In genomic region chr16:34573151-34573802, GRCm38 (mm10) we compare ENCODE assay signal across 8 mouse cellular contexts. TPM values are rescaled to one million over a fixed set of nuclear protein-coding genes. Genes with fewer than 3 reads are reported as not detected.
DNase-seq lines count a peak whose midpoint lies in the region; ATAC-seq lines count a peak whose summit lies in the region.

Gene Kalrn, minus strand, starts transcription at chr16:34573532.

- H3K27me3 ChIP-seq in hindbrain, embryonic 14.5 days (ENCODE audit: control insufficient read depth, insufficient read depth, low read length) = no peaks in the 10 kb centered on the region

- peak; percentile 82 for DNase-seq in R1 (ENCODE audit: low read depth, low spot score)
- peak; percentile 89 to 93 for DNase-seq in cerebellum, postnatal 10 days
- peak; percentile 86 to 88 for DNase-seq in frontal cortex, postnatal 36 days (ENCODE audit: low spot score in 2 of 2)
- DNase-seq in hindbrain, embryonic 14.5 days (ENCODE audit: low spot score) = peak; percentile 87
- DNase-seq in layer of hippocampus, postnatal 14 days (ENCODE audit: low spot score in 2 of 2) = peak; percentile 89 to 90
- peak; percentile 96 for DNase-seq in lung, postnatal 10 days
- peak; percentile 96 for DNase-seq in retina, postnatal 1 day
- DNase-seq in urinary bladder, postnatal 10 days (ENCODE audit: low spot score) = peak; percentile 61

- ATAC-seq in hindbrain, embryonic 14.5 days (ENCODE audit: low FRiP score) = peak; percentile 93

- H3K9me3 ChIP-seq in hindbrain, embryonic 14.5 days (ENCODE audit: control insufficient read depth, low read length) = peaks cover 8% of the 10 kb centered on the region; the same call in 1 of the 2 replicates

- no peaks in the 10 kb centered on the region for H3K36me3 ChIP-seq in hindbrain, embryonic 14.5 days (replicated peaks; ENCODE audit: control insufficient read depth, insufficient read depth)

- H3K4me1 ChIP-seq in hindbrain, embryonic 14.5 days (replicated peaks; ENCODE audit: control insufficient read depth, insufficient read depth, low read length) = peaks cover 30% of the 10 kb centered on the region

- peak within 1 kb of the TSS; percentile 99 for H3K27ac ChIP-seq in hindbrain, embryonic 14.5 days

- H3K4me2 ChIP-seq in hindbrain, embryonic 14.5 days (replicated peaks) = peak within 1 kb of the TSS; percentile 93

- H3K4me3 ChIP-seq in hindbrain, embryonic 14.5 days (replicated peaks; ENCODE audit: low read length) = peak within 1 kb of the TSS; percentile 94

- H3K9ac ChIP-seq in hindbrain, embryonic 14.5 days = peak within 1 kb of the TSS; percentile 99

- under 1% methylated on average over 57 of the region's 84 CpGs for WGBS in hindbrain, embryonic 14.5 days

RNA-seq across cellular contexts. Expression of gene Kalrn, which starts in this region (rescaled TPM):
- polyA plus RNA-seq in hindbrain, embryonic 14.5 days (2014; fragmentation: Nextera tagmentation; extraction: Ambion mirVana) = 25.4 and 30.5 TPM in 2 replicates
- 100 to 1,000 TPM; 419 to 451 TPM for total RNA-seq in layer of hippocampus, postnatal 14 days (2021)

Comparison
In these comparisons a context has a peak if more than half of its experiments do, and no peak if none do; other contexts are left out.
1. Peak in every context shown above with its lines: DNase-seq, ATAC-seq, H3K4me3 ChIP-seq and H3K27ac ChIP-seq.